25 mouse cellular contexts compared by ENCODE assay signal in the genomic region with DNA sequence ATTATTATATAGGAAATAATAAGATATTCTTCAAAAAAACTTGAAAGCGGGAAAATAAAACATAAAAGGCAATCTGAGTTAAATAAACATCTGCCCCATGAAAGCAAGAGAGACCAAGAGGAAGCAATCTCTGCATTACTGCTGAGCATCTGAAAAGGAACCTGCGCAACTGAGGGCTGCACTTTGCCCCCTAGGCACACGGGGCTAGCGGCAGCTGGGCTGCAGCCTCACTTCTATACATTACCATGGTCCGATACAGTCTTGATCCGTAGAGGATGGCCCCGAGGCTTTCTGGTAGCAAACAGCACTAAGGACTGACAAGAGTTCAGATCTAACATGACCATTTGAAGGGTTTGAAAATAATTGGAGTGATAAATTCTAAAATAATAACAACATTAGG.
DNase-seq lines count a peak whose midpoint lies in the region; ATAC-seq lines count a peak whose summit lies in the region.
"Had no signal": no experiment of that assay in that cellular context is flagged by ENCODE, and none has a peak within 500 bp of the region (broad histone marks: within the 10 kb centered on the region; RNA-seq: fewer than 3 reads in every experiment).

No protein-coding gene starts in this region.

- no peaks in the 10 kb centered on the region for H3K27me3 ChIP-seq in intestine, embryonic 16.5 days (replicated peaks; ENCODE audit: control insufficient read depth, insufficient read depth, low read length)
- H3K27me3 ChIP-seq in midbrain, embryonic 13.5 days, result no peaks in the 10 kb centered on the region
- H3K27me3 ChIP-seq: CH12.LX; embryonic facial prominence, embryonic 12.5 days; forebrain, embryonic 13.5 days; forebrain, embryonic 15.5 days; Patski had no signal

- ATAC-seq in intestine, embryonic 16.5 days, result peak; percentile 66; the same call in 1 of the 2 replicates
- no peak for ATAC-seq in midbrain, embryonic 13.5 days
- ATAC-seq: activated CD4-positive, CD25-positive, alpha-beta regulatory T cell, adult 4 months; CD4-positive, CD25-positive, alpha-beta regulatory T cell, adult 4 months; forebrain, embryonic 13.5 days; forebrain, embryonic 15.5 days; forebrain, postnatal 0 days; Patski had no signal

- 72% methylated on average over 7 of the region's 7 CpGs for WGBS in intestine, embryonic 16.5 days
- 82% methylated on average over 7 of the region's 7 CpGs for WGBS in midbrain, embryonic 13.5 days

- no peak overlapping the region for H3K9ac ChIP-seq in intestine, embryonic 16.5 days (ENCODE audit: low read depth, low read length)
- H3K9ac ChIP-seq in midbrain, embryonic 13.5 days (replicated peaks), result no peak overlapping the region
- H3K9ac ChIP-seq: embryonic facial prominence, embryonic 12.5 days; forebrain, embryonic 13.5 days; forebrain, embryonic 15.5 days; forebrain, postnatal 0 days had no signal

- H3K4me2 ChIP-seq in intestine, embryonic 16.5 days (ENCODE audit: low read depth, low read length), result no peak overlapping the region
- H3K4me2 ChIP-seq in midbrain, embryonic 13.5 days (replicated peaks), result no peak overlapping the region
- H3K4me2 ChIP-seq: embryonic facial prominence, embryonic 12.5 days; forebrain, embryonic 13.5 days; forebrain, embryonic 15.5 days had no signal

- no peak overlapping the region for H3K4me3 ChIP-seq in intestine, embryonic 16.5 days (ENCODE audit: low read length)
- no peak overlapping the region for H3K4me3 ChIP-seq in midbrain, embryonic 13.5 days (replicated peaks)
- H3K4me3 ChIP-seq: embryonic facial prominence, embryonic 12.5 days; forebrain, embryonic 13.5 days; forebrain, embryonic 15.5 days had no signal

- DNase-seq in retina, postnatal 1 day, result peak; percentile 6
- no peak for DNase-seq in retina, embryonic 14.5 days (ENCODE audit: low spot score)
- DNase-seq in c-Kit-positive CD71-positive TER-119-positive erythroid progenitor cells, embryonic 14.5 days (ENCODE audit: low spot score), result no peak
- DNase-seq: adrenal gland, adult 8-10 months; adrenal gland, postnatal 14 days; adrenal gland, postnatal 36 days; B cell, adult 2 months; cerebellum, adult 11 months; cerebellum, adult 18-20 months; cerebellum, adult 8-10 months; cerebellum, adult 9-11 months; cerebellum, postnatal 14 days; cerebellum, postnatal 36 days; embryo, embryonic 11 days; forebrain, postnatal 0 days had no signal

- no peaks in the 10 kb centered on the region for H3K4me1 ChIP-seq in intestine, embryonic 16.5 days (ENCODE audit: control insufficient read depth, insufficient read depth, low read length)
- no peaks in the 10 kb centered on the region for H3K4me1 ChIP-seq in midbrain, embryonic 13.5 days (replicated peaks)
- H3K4me1 ChIP-seq: embryonic facial prominence, embryonic 12.5 days; forebrain, embryonic 13.5 days; forebrain, embryonic 15.5 days had no signal

- no peaks in the 10 kb centered on the region for H3K36me3 ChIP-seq in intestine, embryonic 16.5 days (ENCODE audit: control insufficient read depth, insufficient read depth, low read length)
- no peaks in the 10 kb centered on the region for H3K36me3 ChIP-seq in midbrain, embryonic 13.5 days
- H3K36me3 ChIP-seq: embryonic facial prominence, embryonic 12.5 days; forebrain, embryonic 15.5 days had no signal

- H3K27ac ChIP-seq in intestine, embryonic 16.5 days (ENCODE audit: low read length), result no peak overlapping the region
- no peak overlapping the region for H3K27ac ChIP-seq in midbrain, embryonic 13.5 days
- H3K27ac ChIP-seq: embryonic facial prominence, embryonic 12.5 days; forebrain, embryonic 13.5 days; forebrain, embryonic 15.5 days had no signal

- H3K9me3 ChIP-seq in intestine, embryonic 16.5 days (ENCODE audit: control insufficient read depth, low read length), result no peaks in the 10 kb centered on the region
- H3K9me3 ChIP-seq in midbrain, embryonic 13.5 days, result no peaks in the 10 kb centered on the region
- H3K9me3 ChIP-seq: embryonic facial prominence, embryonic 12.5 days; forebrain, embryonic 13.5 days; forebrain, embryonic 15.5 days; G1E had no signal
